Mouse (Mus musculus): ENCODE results near the gene Usp22. TPM values are rescaled to one million over a fixed set of nuclear protein-coding genes. Genes with fewer than 3 reads are reported as not detected.
A peak's percentile ranks its signal among the peaks of the same experiment; 100 is the strongest.

The Usp22 gene
- total RNA-seq, 2 experiments from 2014 or later, result 4.2 to 7.7 TPM

DNA sequence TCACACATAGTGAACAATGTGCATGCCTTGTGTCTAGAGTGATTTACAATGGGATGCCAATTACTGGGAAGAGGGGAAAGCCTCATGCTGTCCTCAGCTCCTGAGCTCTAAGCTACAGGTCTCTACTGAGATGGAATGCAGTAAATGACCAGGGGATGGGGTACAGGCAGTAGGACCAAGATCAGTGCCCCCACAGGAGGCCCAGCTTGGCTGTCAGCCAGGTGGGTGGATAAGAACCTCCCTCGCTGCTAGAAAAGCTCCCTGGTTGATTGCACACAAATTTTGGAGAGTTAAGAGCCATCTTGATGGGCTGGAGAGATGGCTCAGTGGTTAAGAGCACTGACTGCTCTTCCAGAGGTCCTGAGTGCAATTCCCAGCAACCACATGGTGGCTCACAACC is 63.9 kb downstream of the Usp22 start:
- ATAC-seq (replicated peaks; ENCODE audit: low FRiP score, poor library complexity, severe bottlenecking), result no peak

DNA sequence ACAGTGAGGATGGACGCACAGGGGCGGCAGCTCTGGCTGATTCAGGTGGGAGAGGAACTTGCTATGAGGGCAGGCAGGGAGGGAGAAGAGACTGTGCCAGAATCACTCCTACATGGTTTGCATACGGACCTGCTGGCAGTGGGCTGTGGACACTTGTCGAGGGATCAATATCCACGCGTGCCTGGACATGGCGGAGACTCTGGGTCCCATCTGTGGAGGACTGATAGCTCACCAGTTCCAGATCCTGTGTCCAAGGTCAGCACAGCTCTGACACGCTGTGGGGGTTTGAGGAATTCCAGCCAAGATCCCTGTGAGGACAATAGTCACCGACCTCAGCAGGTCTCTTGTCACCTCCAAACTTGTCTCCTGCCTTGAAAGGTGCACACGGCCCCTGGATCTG is 64.7 kb downstream of the Usp22 start:
- no peak for ATAC-seq (replicated peaks; ENCODE audit: low FRiP score, poor library complexity, severe bottlenecking)

DNA sequence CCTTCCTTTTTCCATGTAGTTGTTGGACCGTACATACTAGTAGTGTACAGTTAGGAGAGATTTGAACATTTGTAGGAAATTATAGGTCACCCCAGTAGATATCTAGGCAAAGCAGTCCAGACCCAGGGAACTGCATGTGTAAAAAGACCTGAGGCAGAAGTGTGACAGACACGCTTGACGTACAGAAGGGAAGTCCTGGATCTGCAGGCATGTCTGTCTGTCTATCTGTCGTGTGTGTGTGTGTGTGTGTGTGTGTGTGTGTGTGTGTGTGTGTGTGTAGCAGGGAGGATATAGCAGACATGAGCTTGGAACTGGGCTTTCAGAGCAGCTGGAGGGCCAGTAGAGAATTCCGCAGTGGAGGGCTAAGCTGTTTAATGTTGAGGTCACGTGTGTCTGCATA is 65.1 kb downstream of the Usp22 start:
- no peak for ATAC-seq (replicated peaks; ENCODE audit: low FRiP score, poor library complexity, severe bottlenecking)

DNA sequence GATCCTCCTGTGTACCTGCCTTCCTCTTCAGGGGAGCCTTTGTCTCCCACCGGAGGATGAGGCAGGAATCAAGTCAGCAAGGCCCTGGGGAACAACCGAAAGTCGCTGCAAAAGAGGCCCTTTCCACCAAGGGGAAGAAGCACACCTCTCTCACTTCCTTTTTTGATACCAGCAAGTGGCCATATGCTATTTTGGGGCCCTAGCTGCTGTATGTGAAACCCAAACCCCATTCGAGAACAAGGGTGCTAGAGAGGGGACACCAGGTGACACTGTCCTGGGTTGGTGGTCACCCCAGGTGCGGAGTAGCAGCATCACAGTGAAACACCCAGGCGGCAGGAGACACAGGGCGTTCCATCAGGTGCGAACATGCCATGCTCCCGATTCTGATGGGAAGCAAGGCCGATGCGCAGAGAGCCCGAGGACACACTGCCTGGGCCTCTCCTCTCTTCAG is 65.9 kb downstream of the Usp22 start:
- no peak for ATAC-seq (replicated peaks; ENCODE audit: low FRiP score, poor library complexity, severe bottlenecking)

DNA sequence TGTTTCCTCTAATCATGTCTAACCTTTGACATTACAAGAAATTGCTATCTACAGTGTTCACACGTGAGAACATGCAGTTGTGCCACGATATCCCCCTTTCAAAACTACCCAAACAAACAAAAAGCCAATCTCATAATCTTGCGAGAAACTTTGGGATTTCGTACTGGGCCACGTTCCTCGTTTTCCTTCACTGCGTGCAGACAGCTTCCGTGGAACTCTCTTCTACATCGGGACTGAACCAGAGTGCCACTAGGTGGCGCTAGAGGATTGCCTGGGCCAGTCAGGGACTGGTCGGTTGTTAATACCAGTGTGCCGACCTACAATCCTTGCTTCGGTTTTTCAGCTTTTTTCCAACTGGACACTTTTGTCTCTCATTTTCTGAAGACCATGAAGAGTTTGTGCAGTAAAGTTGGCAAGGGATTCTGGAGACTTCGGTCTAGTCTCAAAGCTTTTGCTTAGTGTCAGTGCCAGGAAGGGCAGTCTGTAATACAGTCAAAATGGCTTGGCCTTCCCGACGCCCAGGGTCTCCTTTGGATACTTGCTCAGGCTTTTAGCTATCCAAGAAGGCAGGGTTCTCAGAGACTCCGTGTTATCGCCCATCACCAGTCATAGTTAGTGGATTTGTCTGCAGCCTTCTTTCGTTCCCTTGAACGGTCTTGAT is 70.5 kb downstream of the Usp22 start:
- peak; percentile 78 for ATAC-seq (replicated peaks; ENCODE audit: low FRiP score, poor library complexity, severe bottlenecking)

DNA sequence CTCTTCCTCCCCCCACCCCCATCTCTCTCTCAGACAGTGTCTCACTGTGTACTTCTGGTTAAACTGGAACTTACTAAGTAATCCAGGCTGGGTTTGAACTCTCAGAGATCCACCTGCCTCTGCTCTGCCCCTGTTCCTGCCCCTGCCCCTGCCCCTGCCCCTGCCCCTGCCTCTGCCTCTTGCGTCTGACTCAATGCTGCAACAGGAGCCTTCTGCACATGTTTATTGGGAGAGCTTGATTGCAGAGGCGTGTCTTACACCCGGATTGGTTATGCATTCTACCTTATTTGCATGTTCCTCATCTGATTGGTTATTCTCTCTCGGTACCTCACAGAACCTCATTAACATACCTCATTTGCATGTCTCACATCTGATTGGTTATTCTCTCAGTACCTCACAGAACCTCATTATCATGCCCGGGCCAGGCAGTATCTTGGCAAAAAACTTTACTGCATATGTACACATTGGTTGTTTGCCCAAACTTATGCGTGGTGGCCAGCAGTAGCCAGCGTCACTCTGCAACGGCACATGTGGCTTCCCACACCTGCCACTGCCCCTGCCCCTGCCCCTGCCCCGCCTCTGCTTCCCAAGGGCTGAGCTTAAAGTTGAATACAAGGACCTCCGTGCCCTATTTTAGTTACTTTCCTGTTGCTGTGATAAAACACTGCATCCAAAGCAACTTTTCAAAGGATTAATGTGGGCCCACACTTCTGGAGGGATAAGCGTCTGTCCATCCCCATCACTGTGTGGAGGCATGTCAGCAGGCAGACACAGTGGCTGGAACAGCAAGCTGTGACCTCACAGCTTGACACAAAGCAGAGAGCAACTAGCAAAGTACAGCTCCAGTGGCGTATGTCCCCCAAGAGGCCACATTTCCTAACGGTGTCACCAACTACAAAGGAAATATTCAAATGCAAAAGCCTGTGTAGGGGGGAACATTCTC is 72.2 kb downstream of the Usp22 start:
- no peak for ATAC-seq (replicated peaks; ENCODE audit: low FRiP score, poor library complexity, severe bottlenecking)

Other genes starting within 250 kb of the Usp22 start
- 105 and 148 TPM in 2 replicates for gene Map2k3, start 243.0 kb downstream of the Usp22 start, total RNA-seq (2015; ENCODE audit: low replicate concordance)
- gene Map2k3, start 243.0 kb downstream of the Usp22 start, total RNA-seq (2017; ENCODE audit: low replicate concordance), result 93.2 and 132 TPM in 2 replicates
- not detected in 2 replicates for gene Kcnj12, start 152.5 kb downstream of the Usp22 start, total RNA-seq (2015; ENCODE audit: low replicate concordance)
- gene Kcnj12, start 152.5 kb downstream of the Usp22 start, total RNA-seq (2017; ENCODE audit: low replicate concordance), result not detected in 2 replicates
- 7.1 and 15.1 TPM in 2 replicates for gene Tnfrsf13b, start 48.3 kb downstream of the Usp22 start, total RNA-seq (2015; ENCODE audit: low replicate concordance)
- gene Tnfrsf13b, start 48.3 kb downstream of the Usp22 start, total RNA-seq (2017; ENCODE audit: low replicate concordance), result 4.0 and 6.5 TPM in 2 replicates
- not detected in 2 replicates for gene Aldh3a1, start 32.5 kb upstream of the Usp22 start, total RNA-seq (2015; ENCODE audit: low replicate concordance)
- gene Aldh3a1, start 32.5 kb upstream of the Usp22 start, total RNA-seq (2017; ENCODE audit: low replicate concordance), result not detected in 2 replicates
- gene Aldh3a2, start 92.4 kb upstream of the Usp22 start, total RNA-seq (2015; ENCODE audit: low replicate concordance), result 15.1 and 23.5 TPM in 2 replicates
- gene Aldh3a2, start 92.4 kb upstream of the Usp22 start, total RNA-seq (2017; ENCODE audit: low replicate concordance), result 6.4 and 8.2 TPM in 2 replicates
- gene Slc47a2, start 167.8 kb upstream of the Usp22 start, total RNA-seq (2015; ENCODE audit: low replicate concordance), result not detected in 2 replicates
- gene Slc47a2, start 167.8 kb upstream of the Usp22 start, total RNA-seq (2017; ENCODE audit: low replicate concordance), result not detected in 2 replicates
- gene Slc47a1, start 203.3 kb upstream of the Usp22 start, total RNA-seq (2015; ENCODE audit: low replicate concordance), result not detected in 2 replicates
- not detected in 2 replicates for gene Slc47a1, start 203.3 kb upstream of the Usp22 start, total RNA-seq (2017; ENCODE audit: low replicate concordance)